Mouse (Mus musculus): ENCODE measurements around the gene Yes1. TPM values are rescaled to one million over a fixed set of nuclear protein-coding genes. Genes with fewer than 3 reads are reported as not detected.

Yes1 gene
- total RNA-seq (2023), result 1 to 10 TPM; 2.4 to 4.1 TPM

GRCm38 (mm10) chr5:32610801-32611340 lies at the start of gene Yes1:
Gene Yes1 (plus strand): TSS chr5:32611171.

Other genes with a start within 250 kb of the Yes1 start
- 100 to 1,000 TPM; 200 to 203 TPM for gene Ppp1cb, start 152.3 kb upstream of the Yes1 start, total RNA-seq (2023)
- 10 to 100 TPM; 38.6 to 41.9 TPM for gene Pisd, start 174.5 kb downstream of the Yes1 start, total RNA-seq (2023)
- gene Gm20671, start 215.9 kb downstream of the Yes1 start, total RNA-seq (2023), result not detected
- gene Prr14l, start 243.1 kb downstream of the Yes1 start, total RNA-seq (2023), result 10 to 100 TPM; 46.8 to 57.2 TPM